Mouse (Mus musculus) limb, embryonic 10.5 days (tissue): Measurements from ENCODE around the gene Atxn10. TPM values are rescaled to one million over a fixed set of nuclear protein-coding genes. Genes with fewer than 3 reads are reported as not detected.

Experiments used
- DNase-seq: peaks from one replicate; pipeline ENCODE4 v3.0.0-alpha.2; 2017; ENCODE audit warnings: low spot score
- H3K27ac ChIP-seq: fragments of 300-500 bp; sonication (generic); 2 replicates; pipeline ENCODE4 v1.5.1; 2016; ENCODE audit warnings: mild to moderate bottlenecking
- H3K27me3 ChIP-seq: fragments of 300-500 bp; sonication (generic); 2 replicates; pipeline ENCODE4 v1.6.1; 2016; ENCODE audit warnings: low read depth, mild to moderate bottlenecking; ENCODE audit not compliant: poor library complexity, severe bottlenecking
- H3K36me3 ChIP-seq: fragments of 300-500 bp; sonication (generic); 2 replicates; pipeline ENCODE4 v1.6.1; 2016; ENCODE audit warnings: mild to moderate bottlenecking, moderate library complexity
- H3K4me1 ChIP-seq: fragments of 300-500 bp; sonication (generic); 2 replicates; pipeline ENCODE4 v1.6.1; 2016
- H3K4me3 ChIP-seq: fragments of 300-500 bp; sonication (generic); 2 replicates; pipeline ENCODE4 v1.5.1; 2016; ENCODE audit warnings: mild to moderate bottlenecking, moderate library complexity
- H3K9me3 ChIP-seq: fragments of 300-500 bp; sonication (generic); replicated peaks from 2 replicates; pipeline ENCODE4 v1.6.1; 2016; ENCODE audit warnings: mild to moderate bottlenecking
- WGBS: fragments of 180-500 bp; shearing (Covaris S2); methylation state at CpG from one replicate; pipeline ENCODE4 v1.1.7; 2016; 5-methylcytosine and 5-hydroxymethylcytosine counted together
- polyA plus RNA-seq: library from polyadenylated mRNA; unstranded; fragments of >200 nt; fragmentation: Nextera tagmentation; extraction: Ambion mirVana; gene quantifications from 2 replicates; pipeline ENCODE4 v1.2.1, GENCODE M21; 2016

Gene Atxn10
- polyA plus RNA-seq, 1 experiment from 2014 or later = 311 TPM

DNA sequence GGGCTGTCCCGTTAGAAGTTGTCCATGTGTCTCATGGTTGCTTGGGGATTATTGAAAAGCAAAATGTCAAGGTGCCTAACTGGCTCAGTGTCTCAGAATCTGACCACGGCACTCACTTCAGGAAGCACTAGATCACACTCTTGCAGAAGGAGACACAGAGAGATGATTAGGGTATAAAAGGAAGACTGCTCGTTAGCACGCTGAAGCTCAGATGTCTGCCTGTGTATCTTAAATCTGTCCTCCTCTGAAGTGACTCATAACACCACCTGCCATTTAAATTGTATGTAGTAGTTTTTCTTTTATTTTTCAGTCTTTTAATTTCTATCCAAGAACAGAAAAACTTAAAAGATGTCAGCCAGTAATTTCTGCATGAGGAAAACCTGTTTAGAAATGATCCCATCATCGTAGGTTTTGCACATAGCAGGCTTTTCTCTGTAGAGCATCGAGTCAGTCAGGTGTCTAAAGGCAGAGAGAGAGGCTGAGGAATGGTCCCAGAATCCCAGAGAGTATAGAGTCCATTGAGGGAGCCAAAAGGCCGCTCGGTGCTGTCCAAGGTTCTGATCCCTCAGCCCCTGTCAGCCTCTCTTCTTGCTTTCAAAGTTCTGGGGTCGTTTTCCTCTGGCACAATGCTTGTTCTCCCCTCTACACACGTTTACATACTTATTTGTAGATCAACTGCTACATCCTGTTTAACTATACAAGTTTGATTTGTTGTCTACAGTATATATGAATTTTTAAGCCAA lies 128.9 kb downstream of the Atxn10 start:
- Histone ChIP-seq H3K4me3 (no peak overlapping the region), H3K36me3 (peaks cover 79% of the 10 kb centered on the region)
- DNase-seq = peak; percentile 62

DNA sequence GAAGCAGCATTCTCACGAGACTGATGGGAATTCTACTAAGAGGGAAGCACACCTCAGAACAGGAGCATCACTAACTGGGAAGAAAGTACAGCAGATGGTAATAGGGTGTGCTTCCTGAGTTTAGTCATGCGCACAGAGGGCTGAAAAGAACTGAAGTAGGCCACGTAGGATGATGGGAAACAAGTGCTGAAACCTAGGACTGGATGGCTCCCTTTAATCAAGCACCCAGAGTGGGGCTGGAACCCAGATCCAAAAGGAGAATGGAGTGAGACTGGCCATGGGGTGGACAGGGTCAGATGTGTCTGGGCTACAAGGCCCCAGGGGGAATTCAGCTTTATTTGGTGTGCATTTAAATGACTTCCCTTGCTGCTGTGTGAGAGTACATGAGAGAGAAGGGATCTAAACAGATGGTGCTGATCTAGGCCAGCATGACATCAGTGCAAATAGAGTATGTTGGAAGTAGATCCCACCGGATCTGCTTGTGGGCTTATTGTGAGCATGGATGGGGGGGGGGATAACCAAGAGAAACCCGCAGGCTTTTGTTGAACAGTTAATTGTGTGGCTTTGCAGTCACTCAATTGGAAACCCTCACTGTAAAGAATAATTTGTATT lies 130.5 kb downstream of the Atxn10 start:
- Histone ChIP-seq H3K27me3 (no peaks in the 10 kb centered on the region), H3K9me3 (no peaks in the 10 kb centered on the region), H3K36me3 (peaks cover 71% of the 10 kb centered on the region), H3K4me3 (no peak overlapping the region), H3K27ac (no peak overlapping the region), H3K4me1 (0 out of 2 replicates have a peak, but pooled peaks cover 2% of the 10 kb centered on the region)
- WGBS = 94% methylated on average over 5 of the region's 5 CpGs
- DNase-seq = no peak

More for the DNA sequence above, 128.9 kb downstream of the Atxn10 start:
- no peak overlapping the region for H3K27ac ChIP-seq
- H3K27me3 ChIP-seq = no peaks in the 10 kb centered on the region
- 66% methylated on average over 10 of the region's 10 CpGs for WGBS
- H3K4me1 ChIP-seq = 0 out of 2 replicates have a peak, but pooled peaks cover 2% of the 10 kb centered on the region
- H3K9me3 ChIP-seq = no peaks in the 10 kb centered on the region

DNA sequence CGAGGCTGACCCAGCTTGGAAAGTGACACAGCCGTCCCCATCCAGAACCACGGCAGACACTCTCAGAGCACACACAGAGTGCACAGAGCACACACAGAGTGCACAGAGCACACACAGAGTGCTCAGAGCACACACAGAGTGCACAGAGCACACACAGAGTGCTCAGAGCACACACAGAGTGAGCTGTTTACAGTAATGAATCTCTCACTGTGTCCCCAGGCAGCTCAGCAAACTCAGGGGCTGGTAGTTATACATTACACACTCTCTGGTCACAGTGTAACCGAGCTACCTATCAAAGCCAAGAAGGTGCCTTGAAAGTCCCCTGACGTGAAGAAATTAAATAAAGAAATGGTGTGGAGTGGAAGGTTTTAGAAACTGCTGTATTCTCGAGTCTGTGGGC lies 133.4 kb downstream of the Atxn10 start:
- no peak overlapping the region for H3K4me3 ChIP-seq
- H3K36me3 ChIP-seq = peaks cover 42% of the 10 kb centered on the region
- no peak overlapping the region for H3K27ac ChIP-seq
- no peaks in the 10 kb centered on the region for H3K27me3 ChIP-seq
- no peak for DNase-seq
- no peaks in the 10 kb centered on the region for H3K9me3 ChIP-seq
- WGBS = 92% methylated on average over 6 of the region's 6 CpGs
- H3K4me1 ChIP-seq = no peaks in the 10 kb centered on the region

DNA sequence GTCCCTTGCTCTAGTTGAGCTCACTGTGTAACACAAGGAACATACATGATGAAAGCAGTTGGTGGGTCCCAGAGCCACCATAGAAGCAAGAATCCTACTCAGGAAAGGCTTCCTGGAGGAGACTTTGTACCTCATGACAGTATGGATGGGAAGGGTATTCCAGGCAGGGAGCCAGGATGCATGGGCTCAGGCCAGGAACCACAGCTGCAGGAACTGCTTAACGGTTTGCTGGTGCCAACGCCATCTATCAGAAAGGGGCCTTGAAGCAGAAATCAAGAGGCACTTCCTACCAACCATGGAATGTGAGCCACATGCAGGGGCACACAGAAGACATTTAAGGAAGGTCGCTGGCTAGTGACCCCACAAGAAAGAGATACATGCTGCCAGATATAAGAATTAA lies 138.7 kb downstream of the Atxn10 start:
- H3K27me3 ChIP-seq = peaks cover 8% of the 10 kb centered on the region; the same call in 1 of the 2 replicates
- no peaks in the 10 kb centered on the region for H3K9me3 ChIP-seq
- no peak overlapping the region for H3K27ac ChIP-seq
- no peaks in the 10 kb centered on the region; the same call in 1 of the 2 replicates for H3K36me3 ChIP-seq
- H3K4me1 ChIP-seq = no peaks in the 10 kb centered on the region
- no peak for DNase-seq
- H3K4me3 ChIP-seq = no peak overlapping the region
- 83% methylated on average over 3 of the region's 3 CpGs for WGBS

DNA sequence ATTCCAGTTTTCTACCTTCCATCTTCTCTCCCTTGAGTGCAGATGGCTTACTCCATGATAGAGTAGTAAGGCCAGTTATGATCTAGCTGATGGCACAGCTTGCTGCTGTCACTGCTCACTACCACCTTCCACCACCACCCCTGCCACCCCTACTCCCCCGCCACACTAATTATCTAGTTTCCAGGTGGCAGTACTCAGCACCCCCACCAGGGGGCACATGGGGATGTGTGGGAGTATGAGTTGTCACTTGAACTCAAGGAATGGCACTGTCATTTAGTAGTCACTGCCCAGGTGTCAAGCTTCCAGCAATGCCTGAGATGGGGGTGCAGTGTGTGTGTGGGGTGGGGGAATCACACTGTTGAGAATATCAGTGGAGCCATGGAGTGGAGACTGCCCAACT lies 141.5 kb downstream of the Atxn10 start:
- Histone ChIP-seq H3K9me3 (no peaks in the 10 kb centered on the region), H3K4me1 (no peaks in the 10 kb centered on the region; the same call in 1 of the 2 replicates), H3K27me3 (peaks cover 31% of the 10 kb centered on the region), H3K27ac (no peak overlapping the region), H3K4me3 (no peak overlapping the region), H3K36me3 (no peaks in the 10 kb centered on the region)
- WGBS = 15% methylated on average over 1 of the region's 1 CpGs
- DNase-seq = peak; percentile 79

DNA sequence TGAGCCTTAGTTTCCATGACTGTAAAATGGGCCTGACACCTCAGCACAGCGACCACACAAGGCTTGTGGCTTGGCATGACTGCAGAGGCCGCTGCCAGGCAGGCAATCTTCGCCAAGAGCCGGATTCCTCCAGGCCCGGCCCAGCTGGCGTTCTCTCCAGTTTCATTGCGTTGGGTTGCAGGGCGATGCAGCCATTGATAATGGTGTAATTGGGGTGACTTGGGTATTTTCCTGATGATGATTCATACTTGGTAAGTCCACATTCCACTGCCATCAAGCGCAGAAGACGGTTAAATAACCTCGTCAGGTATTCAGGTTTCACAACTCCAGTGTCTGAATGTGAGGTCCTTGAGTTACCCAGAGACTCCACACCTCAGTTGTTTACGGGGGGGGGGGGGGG lies 143.3 kb downstream of the Atxn10 start:
- no peak for DNase-seq
- WGBS = 83% methylated on average over 12 of the region's 12 CpGs
- no peak overlapping the region for H3K4me3 ChIP-seq
- no peak overlapping the region for H3K27ac ChIP-seq
- no peaks in the 10 kb centered on the region for H3K36me3 ChIP-seq
- no peaks in the 10 kb centered on the region; the same call in 1 of the 2 replicates for H3K4me1 ChIP-seq
- H3K9me3 ChIP-seq = no peaks in the 10 kb centered on the region
- peaks cover 44% of the 10 kb centered on the region for H3K27me3 ChIP-seq

DNA sequence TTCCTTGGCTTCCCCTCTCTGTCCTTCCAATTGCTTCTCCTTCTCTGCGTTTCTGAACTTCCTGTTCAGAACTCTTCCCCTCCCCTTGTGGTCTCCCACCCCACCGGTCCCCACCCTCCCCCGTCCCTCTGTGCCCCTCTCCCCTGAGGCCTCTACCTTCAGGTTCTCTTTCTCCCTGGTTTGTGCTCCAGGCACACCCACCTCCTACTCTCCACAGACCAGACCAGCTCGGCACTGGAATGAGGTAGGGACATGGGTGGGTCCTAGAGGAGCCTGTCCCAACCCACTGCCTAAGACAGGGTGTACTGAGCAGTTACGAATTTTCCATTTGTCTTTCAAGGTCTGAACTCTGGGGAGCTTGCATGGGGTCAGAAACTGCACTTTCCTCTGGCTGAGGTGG lies 143.9 kb downstream of the Atxn10 start:
- no peaks in the 10 kb centered on the region for H3K36me3 ChIP-seq
- no peak overlapping the region for H3K4me3 ChIP-seq
- no peak for DNase-seq
- no peak overlapping the region for H3K27ac ChIP-seq
- no peaks in the 10 kb centered on the region; the same call in 1 of the 2 replicates for H3K4me1 ChIP-seq
- no peaks in the 10 kb centered on the region for H3K9me3 ChIP-seq
- H3K27me3 ChIP-seq = peaks cover 44% of the 10 kb centered on the region
- 64% methylated on average over 5 of the region's 5 CpGs for WGBS

DNA sequence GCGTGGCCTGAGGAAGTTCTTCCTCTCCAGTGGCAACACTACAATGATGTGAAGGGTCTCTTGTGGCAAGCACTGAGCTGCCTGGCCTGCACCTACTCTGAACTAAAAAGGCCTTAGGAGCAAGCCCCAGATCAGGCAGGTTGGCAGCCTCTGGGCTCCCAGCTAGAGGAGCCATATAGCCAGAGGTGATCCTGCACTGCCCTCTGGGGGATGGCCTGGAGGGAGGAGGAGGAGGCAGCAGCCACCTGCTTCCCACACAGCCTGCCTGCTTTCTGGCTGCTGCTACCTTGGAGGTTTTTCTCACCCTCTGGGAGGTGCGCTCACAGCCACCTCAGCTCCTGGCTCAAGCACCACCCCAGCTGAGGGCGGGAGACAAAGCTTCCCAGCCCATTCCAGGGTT lies 144.6 kb downstream of the Atxn10 start:
- no peak for DNase-seq
- H3K27me3 ChIP-seq = peaks cover 44% of the 10 kb centered on the region
- no peak overlapping the region for H3K27ac ChIP-seq
- no peaks in the 10 kb centered on the region for H3K9me3 ChIP-seq
- no peaks in the 10 kb centered on the region for H3K36me3 ChIP-seq
- 34% methylated on average over 3 of the region's 3 CpGs for whole genome bisulfite sequencing
- no peak overlapping the region for H3K4me3 ChIP-seq
- no peaks in the 10 kb centered on the region; the same call in 1 of the 2 replicates for H3K4me1 ChIP-seq

DNA sequence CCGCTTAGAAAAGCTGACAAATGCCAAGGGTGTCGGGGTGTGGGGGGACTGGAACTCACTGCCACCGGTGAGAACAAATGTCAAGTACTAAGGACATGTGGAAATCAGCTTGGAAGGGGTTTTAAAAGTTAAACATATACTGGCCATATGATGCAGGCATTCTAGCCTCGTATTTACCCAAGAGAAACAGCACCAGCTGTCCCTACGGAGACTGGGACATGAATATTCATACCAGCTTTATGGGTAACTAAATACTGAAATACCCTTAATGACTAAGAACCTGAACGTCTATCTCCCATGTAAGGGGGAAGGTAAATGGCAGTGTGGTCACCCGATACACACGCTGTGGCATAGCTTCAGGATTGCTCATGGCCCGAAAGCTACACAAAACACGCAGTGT lies 152.9 kb downstream of the Atxn10 start:
- no peak for DNase-seq
- Histone ChIP-seq H3K9me3 (no peaks in the 10 kb centered on the region), H3K4me3 (no peak overlapping the region), H3K4me1 (peaks cover under 1% of the 10 kb centered on the region; the same call in 1 of the 2 replicates), H3K36me3 (no peaks in the 10 kb centered on the region), H3K27me3 (peaks cover 30% of the 10 kb centered on the region), H3K27ac (no peak overlapping the region)
- 84% methylated on average over 10 of the region's 10 CpGs for WGBS

DNA sequence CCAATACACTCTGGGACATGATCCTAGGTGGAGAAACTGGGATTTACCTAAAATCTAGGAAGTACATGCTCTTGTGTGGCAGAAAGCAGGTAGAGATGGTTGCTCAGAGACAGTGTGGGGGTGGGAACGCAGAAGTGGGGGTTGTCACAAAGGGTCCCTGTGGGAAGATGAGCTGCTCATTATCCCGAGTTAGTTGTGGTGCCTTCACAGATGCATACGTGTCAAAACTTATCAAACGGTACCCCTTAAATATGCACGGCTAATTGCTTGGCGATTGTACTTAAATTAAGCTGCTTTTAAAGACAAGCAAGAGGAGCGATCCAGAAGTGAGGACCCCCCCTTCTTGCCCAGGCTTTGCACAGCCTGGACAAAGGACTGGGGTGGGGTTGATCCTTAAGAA lies 153.7 kb downstream of the Atxn10 start:
- WGBS = 86% methylated on average over 7 of the region's 7 CpGs
- Histone ChIP-seq H3K4me3 (no peak overlapping the region), H3K4me1 (peaks cover 8% of the 10 kb centered on the region), H3K27ac (no peak overlapping the region), H3K9me3 (no peaks in the 10 kb centered on the region), H3K27me3 (peaks cover 38% of the 10 kb centered on the region), H3K36me3 (no peaks in the 10 kb centered on the region)
- DNase-seq = no peak

DNA sequence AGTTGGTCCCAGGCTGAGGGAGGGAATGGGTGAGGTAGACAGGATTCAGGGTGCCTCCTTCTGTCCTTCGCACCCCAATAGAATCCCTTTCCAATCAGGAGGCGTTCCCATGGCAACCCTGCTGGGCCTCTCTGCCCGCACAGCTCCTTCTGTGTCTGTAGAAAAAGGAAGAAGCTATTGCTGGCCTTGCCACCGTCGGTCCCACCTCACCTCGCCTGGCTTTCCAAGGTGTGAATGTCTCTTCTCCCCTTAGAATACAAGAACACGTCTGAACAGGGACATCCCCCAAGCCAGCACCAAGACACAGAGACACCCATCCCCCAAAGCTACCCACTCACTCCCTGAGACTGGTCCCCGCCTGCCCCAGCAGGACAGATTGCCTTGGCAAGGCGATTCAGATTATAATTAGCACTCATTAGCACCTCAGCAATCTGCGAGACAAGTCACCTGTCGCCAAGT lies 158.1 kb downstream of the Atxn10 start:
- Histone ChIP-seq H3K4me3 (no peak overlapping the region), H3K27me3 (peaks cover 79% of the 10 kb centered on the region), H3K9me3 (no peaks in the 10 kb centered on the region), H3K4me1 (peaks cover 12% of the 10 kb centered on the region), H3K27ac (no peak overlapping the region), H3K36me3 (no peaks in the 10 kb centered on the region)
- no peak for DNase-seq
- 11% methylated on average over 11 of the region's 11 CpGs for WGBS

DNA sequence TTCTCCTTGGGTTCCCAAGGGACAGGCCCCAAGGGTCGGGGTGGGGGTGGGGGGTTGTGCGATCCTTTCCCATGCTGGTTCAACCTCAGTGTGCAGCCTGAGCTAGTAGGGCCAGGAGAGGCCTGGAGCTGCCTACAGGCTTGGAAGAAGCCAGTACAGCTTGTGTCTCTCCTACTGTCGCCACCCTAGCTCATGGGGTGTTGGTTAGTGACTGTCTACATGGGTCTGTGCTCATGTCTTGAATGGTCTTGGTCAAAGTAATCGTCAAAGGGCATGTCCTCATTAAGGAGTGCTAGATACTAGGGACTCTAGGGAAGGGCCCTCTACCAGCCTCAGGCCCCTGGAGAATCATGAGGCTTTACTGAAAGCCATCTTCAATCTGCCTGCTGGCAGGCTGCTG lies 161.5 kb downstream of the Atxn10 start:
- H3K36me3 ChIP-seq = no peaks in the 10 kb centered on the region
- H3K9me3 ChIP-seq = no peaks in the 10 kb centered on the region
- no peak overlapping the region for H3K27ac ChIP-seq
- WGBS = 87% methylated on average over 4 of the region's 4 CpGs
- no peak for DNase-seq
- H3K27me3 ChIP-seq = peaks cover 75% of the 10 kb centered on the region
- H3K4me3 ChIP-seq = no peak overlapping the region
- peaks cover 12% of the 10 kb centered on the region for H3K4me1 ChIP-seq

DNA sequence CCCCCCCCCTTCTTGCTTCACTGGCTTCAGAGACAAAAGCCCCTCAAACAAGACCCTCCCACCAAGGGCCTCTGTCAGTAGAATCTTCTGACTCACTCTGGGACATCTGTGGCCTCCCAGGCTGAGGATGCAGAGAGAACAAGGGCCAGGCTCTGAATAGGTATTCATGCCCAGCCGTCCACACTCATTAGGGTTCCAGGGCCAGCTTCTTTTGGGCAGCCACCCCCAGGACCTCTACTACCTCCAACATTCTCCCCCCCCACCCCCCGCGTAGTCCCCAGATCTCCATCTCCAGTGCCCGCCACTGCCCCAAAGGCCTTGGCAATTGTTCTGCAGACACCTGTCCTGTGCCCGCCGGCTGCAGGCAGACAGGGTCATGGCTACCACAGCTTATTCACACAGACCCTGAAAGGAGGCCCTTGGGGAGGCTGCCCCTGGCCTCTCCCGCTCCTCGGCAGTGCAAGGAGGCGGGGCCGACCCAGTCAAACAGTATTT lies 162.0 kb downstream of the Atxn10 start:
- 67% methylated on average over 10 of the region's 10 CpGs for WGBS
- H3K36me3 ChIP-seq = no peaks in the 10 kb centered on the region
- H3K27me3 ChIP-seq = peaks cover 70% of the 10 kb centered on the region
- no peak overlapping the region for H3K4me3 ChIP-seq
- no peak overlapping the region for H3K27ac ChIP-seq
- no peaks in the 10 kb centered on the region for H3K9me3 ChIP-seq
- H3K4me1 ChIP-seq = peaks cover 12% of the 10 kb centered on the region
- DNase-seq = no peak
